In genomic region chr15:98055246-98055645, GRCm38 (mm10) we compare ENCODE assay signal across 9 mouse cellular contexts. TPM values are rescaled to one million over a fixed set of nuclear protein-coding genes. Genes with fewer than 3 reads are reported as not detected.
A peak's percentile ranks its signal among the peaks of the same experiment; 100 is the strongest.
DNase-seq lines count a peak whose midpoint lies in the region; ATAC-seq lines count a peak whose summit lies in the region.
"Had no signal": no experiment of that assay in that cellular context is flagged by ENCODE, and none has a peak within 500 bp of the region (broad histone marks: within the 10 kb centered on the region; RNA-seq: fewer than 3 reads in every experiment).

No protein-coding gene starts in this region.

- no peak overlapping the region for H3K4me3 ChIP-seq in midbrain, embryonic 11.5 days (ENCODE audit: low read depth, low read length)
- no peak overlapping the region for H3K4me3 ChIP-seq in midbrain, embryonic 15.5 days
- H3K4me3 ChIP-seq: liver, embryonic 13.5 days had no signal

- peaks cover 12% of the 10 kb centered on the region; the same call in 1 of the 2 replicates for H3K36me3 ChIP-seq in midbrain, embryonic 11.5 days (ENCODE audit: control insufficient read depth, insufficient read depth, low read length)
- peaks cover 18% of the 10 kb centered on the region for H3K36me3 ChIP-seq in midbrain, embryonic 15.5 days (replicated peaks)

- no peak overlapping the region for H3K9ac ChIP-seq in midbrain, embryonic 11.5 days (ENCODE audit: low read length)
- H3K9ac ChIP-seq in midbrain, embryonic 15.5 days = no peak overlapping the region
- H3K9ac ChIP-seq: liver, embryonic 13.5 days had no signal

- WGBS in midbrain, embryonic 11.5 days = 32% methylated on average over 5 of the region's 5 CpGs
- WGBS in midbrain, embryonic 15.5 days = 25% methylated on average over 5 of the region's 5 CpGs

- peak; percentile 24 for DNase-seq in cerebellum, adult 8-10 months
- DNase-seq in cerebellum, adult 9-10 months = no peak
- DNase-seq in midbrain, embryonic 11.5 days (ENCODE audit: low spot score, missing footprints) = peak; percentile 93
- DNase-seq in cerebellum, postnatal 14 days = peak; percentile 47 to 69
- peak; percentile 8 to 12 for DNase-seq in heart, postnatal 36 days
- DNase-seq in mesoderm, embryonic 11.5 days (ENCODE audit: low read depth, low spot score) = peak; percentile 84
- no peak for DNase-seq in ovary, postnatal 10 days (ENCODE audit: low spot score)
- DNase-seq: liver, embryonic 13.5 days had no signal

- no peaks in the 10 kb centered on the region for H3K9me3 ChIP-seq in midbrain, embryonic 11.5 days (ENCODE audit: control insufficient read depth, low read length)
- H3K9me3 ChIP-seq in midbrain, embryonic 15.5 days = no peaks in the 10 kb centered on the region
- H3K9me3 ChIP-seq: liver, embryonic 13.5 days had no signal

- no peaks in the 10 kb centered on the region for H3K27me3 ChIP-seq in midbrain, embryonic 11.5 days (ENCODE audit: control insufficient read depth, insufficient read depth, low read length)
- H3K27me3 ChIP-seq in midbrain, embryonic 15.5 days (replicated peaks) = no peaks in the 10 kb centered on the region
- H3K27me3 ChIP-seq: liver, embryonic 13.5 days had no signal

- peak; percentile 38; the same call in 1 of the 2 replicates for ATAC-seq in midbrain, embryonic 11.5 days (ENCODE audit: low FRiP score)
- no peak for ATAC-seq in midbrain, embryonic 15.5 days (replicated peaks)

- H3K27ac ChIP-seq in midbrain, embryonic 11.5 days (ENCODE audit: low read depth, low read length) = no peak overlapping the region
- H3K27ac ChIP-seq in midbrain, embryonic 15.5 days = no peak overlapping the region
- H3K27ac ChIP-seq: liver, embryonic 13.5 days had no signal

- no peaks in the 10 kb centered on the region for H3K4me1 ChIP-seq in midbrain, embryonic 11.5 days (ENCODE audit: control insufficient read depth, insufficient read depth, low read length)
- no peaks in the 10 kb centered on the region for H3K4me1 ChIP-seq in midbrain, embryonic 15.5 days
- H3K4me1 ChIP-seq: liver, embryonic 13.5 days had no signal

- intact Hi-C loops in heart, postnatal 36 days (cut with DNase I) = no loop called here

- H3K4me2 ChIP-seq in midbrain, embryonic 11.5 days = no peak overlapping the region
- no peak overlapping the region for H3K4me2 ChIP-seq in midbrain, embryonic 15.5 days
- H3K4me2 ChIP-seq: liver, embryonic 13.5 days had no signal

RNA-seq across cellular contexts. Expression of gene Pfkm, which starts 37.1 kb away (rescaled TPM):
- polyA plus RNA-seq in midbrain, embryonic 11.5 days (2014; fragmentation: Nextera tagmentation; extraction: Ambion mirVana) = 36.3 TPM in 2 replicates
- 91.6 and 94.5 TPM in 2 replicates for polyA plus RNA-seq in midbrain, embryonic 15.5 days (2015; fragmentation: Nextera tagmentation; extraction: Ambion mirVana)
- 100 to 1,000 TPM; 876 to 924 TPM for total RNA-seq in heart, postnatal 36 days (2021)

RNA-seq across cellular contexts. Expression of gene Senp1, which starts 38.3 kb away (rescaled TPM):
- polyA plus RNA-seq in midbrain, embryonic 11.5 days (2014; fragmentation: Nextera tagmentation; extraction: Ambion mirVana) = 46.2 and 47.6 TPM in 2 replicates
- 23.2 and 24.3 TPM in 2 replicates for polyA plus RNA-seq in midbrain, embryonic 15.5 days (2015; fragmentation: Nextera tagmentation; extraction: Ambion mirVana)
- 10 to 100 TPM in 1 of 2 experiments, 1 to 10 TPM in 1; 9.9 to 11.3 TPM for total RNA-seq in heart, postnatal 36 days (2021)

RNA-seq across cellular contexts. Expression of gene Col2a1, which starts 50.8 kb away (rescaled TPM):
- 94.5 and 94.6 TPM in 2 replicates for polyA plus RNA-seq in midbrain, embryonic 11.5 days (2014; fragmentation: Nextera tagmentation; extraction: Ambion mirVana)
- 34.7 and 35.7 TPM in 2 replicates for polyA plus RNA-seq in midbrain, embryonic 15.5 days (2015; fragmentation: Nextera tagmentation; extraction: Ambion mirVana)
- total RNA-seq in heart, postnatal 36 days (2021) = under 1 TPM; 0.08 to 0.46 TPM

Comparison
In these comparisons a context has a peak if more than half of its experiments do, and no peak if none do; other contexts are left out.
1. DNase-seq: peak in cerebellum, adult 8-10 months (single experiment), midbrain, embryonic 11.5 days (single experiment), cerebellum, postnatal 14 days (2 of 2), heart, postnatal 36 days (2 of 2) and mesoderm, embryonic 11.5 days (single experiment); none in cerebellum, adult 9-10 months (single experiment) and ovary, postnatal 10 days (single experiment).